Mouse (Mus musculus) neural tube, embryonic 14.5 days (tissue): ENCODE measurements around the gene Ralgps1. TPM values are rescaled to one million over a fixed set of nuclear protein-coding genes. Genes with fewer than 3 reads are reported as not detected.

Experiments used
- ATAC-seq: fragments of 200-750 bp; cut with Nextera tagmentation; 2 replicates; pipeline ENCODE4 v1.8.0; 2017; ENCODE audit warnings: low read depth, mild to moderate bottlenecking, moderate TSS enrichment, moderate library complexity
- H3K27ac ChIP-seq: fragments of 300-500 bp; sonication (generic); 2 replicates; pipeline ENCODE4 v1.5.1; 2014; ENCODE audit warnings: low read depth, mild to moderate bottlenecking, control low read depth, low read length, moderate library complexity, mixed read lengths
- H3K27me3 ChIP-seq: fragments of 300-500 bp; sonication (generic); 2 replicates; pipeline ENCODE4 v1.6.1; 2014; ENCODE audit warnings: low read length; ENCODE audit not compliant: control insufficient read depth, insufficient read depth
- H3K36me3 ChIP-seq: fragments of 300-500 bp; sonication (generic); 2 replicates; pipeline ENCODE4 v1.6.1; 2014; ENCODE audit warnings: low read length, mixed read lengths; ENCODE audit not compliant: control insufficient read depth, insufficient read depth
- H3K4me1 ChIP-seq: fragments of 300-500 bp; sonication (generic); 2 replicates; pipeline ENCODE4 v1.6.1; 2014; ENCODE audit warnings: low read length; ENCODE audit not compliant: control insufficient read depth, insufficient read depth
- H3K4me2 ChIP-seq: fragments of 300-500 bp; sonication (generic); 2 replicates; pipeline ENCODE4 v1.6.1; 2014; ENCODE audit warnings: mild to moderate bottlenecking, low read depth, low read length, control low read depth
- H3K4me3 ChIP-seq: fragments of 300-500 bp; sonication (generic); 2 replicates; pipeline ENCODE4 v1.5.1; 2014; ENCODE audit warnings: low read depth, low read length, control low read depth, mixed read lengths
- H3K9ac ChIP-seq: fragments of 300-500 bp; sonication (generic); replicated peaks from 2 replicates; pipeline ENCODE4 v1.6.1; 2014; ENCODE audit warnings: low read depth, mild to moderate bottlenecking, control low read depth, low read length, mixed read lengths
- H3K9me3 ChIP-seq: fragments of 300-500 bp; sonication (generic); 2 replicates; pipeline ENCODE4 v1.6.1; 2016; ENCODE audit warnings: low read length; ENCODE audit not compliant: control insufficient read depth
- WGBS: fragments of 180-500 bp; shearing (Covaris S2); extraction: QIAGEN DNeasy Blood & Tissue Kit; methylation state at CpG from one replicate; pipeline ENCODE4 v1.1.7; 2014; 5-methylcytosine and 5-hydroxymethylcytosine counted together
- microRNA-seq: library from miRNA; unstranded; fragments of <30 nt; microRNA quantifications from one replicate; pipeline ENCODE4, GENCODE M21; 2016
- polyA plus RNA-seq: library from polyadenylated mRNA; unstranded; fragments of >200 nt; fragmentation: Nextera tagmentation; extraction: Ambion mirVana; gene quantifications from 2 replicates; pipeline ENCODE4 v1.2.1, GENCODE M21; 2014

Ralgps1 gene
- polyA plus RNA-seq, 1 experiment from 2014 or later: 67.3 TPM

DNA sequence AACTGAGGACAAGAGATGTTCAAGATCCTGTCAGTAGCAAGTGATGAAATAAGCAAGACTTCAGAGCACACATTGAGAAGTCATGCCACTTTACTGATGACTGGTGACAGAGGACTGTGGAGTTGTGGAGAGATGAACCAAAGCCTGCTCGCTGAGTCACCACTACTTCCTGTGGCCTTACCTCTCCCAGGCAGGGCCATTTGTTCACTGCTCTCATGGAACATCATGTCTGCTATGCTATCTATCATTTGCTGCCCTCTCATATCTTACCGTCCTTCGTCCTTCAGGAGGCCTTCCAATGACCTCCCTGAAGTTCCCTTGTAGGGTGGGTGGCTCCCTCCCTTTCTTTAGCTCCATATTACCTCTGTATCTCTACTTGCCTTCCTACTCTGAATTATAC, 287.1 kb downstream of the Ralgps1 start:
- Histone ChIP-seq H3K9ac (no peak overlapping the region), H3K36me3 (no peaks in the 10 kb centered on the region), H3K4me1 (no peaks in the 10 kb centered on the region), H3K27me3 (no peaks in the 10 kb centered on the region), H3K27ac (no peak overlapping the region), H3K9me3 (no peaks in the 10 kb centered on the region), H3K4me2 (no peak overlapping the region), H3K4me3 (no peak overlapping the region)
- WGBS: 94% methylated on average over 3 of the region's 3 CpGs
- no peak for ATAC-seq

Small RNAs within 50 kb of the gene (microRNA-seq; reads per million reads assigned to microRNA genes)
- not detected for gene Gm25998

Other genes with a start within 250 kb of the Ralgps1 start
- gene Garnl3, start 239.8 kb downstream of the Ralgps1 start, polyA plus RNA-seq: 57.1 and 65.7 TPM in 2 replicates
- 2.7 and 14.5 TPM in 2 replicates for gene Angptl2, start 155.4 kb downstream of the Ralgps1 start, polyA plus RNA-seq
- 9.6 and 12.9 TPM in 2 replicates for gene Zbtb34, start 59.8 kb upstream of the Ralgps1 start, polyA plus RNA-seq
- 29.4 and 31.9 TPM in 2 replicates for gene Zbtb43, start 97.1 kb upstream of the Ralgps1 start, polyA plus RNA-seq